Mouse (Mus musculus) urinary bladder, postnatal 14 days (tissue): Measurements from ENCODE around the gene Loxl4.

Source experiments
- DNase-seq: peaks from one replicate; pipeline ENCODE4 v3.0.0; 2021; ENCODE audit warnings: low spot score

The Loxl4 gene

GRCm38 (mm10) chr19:42563726-42564270 is 48.8 kb downstream of the Loxl4 start:
- no peak for DNase-seq

GRCm38 (mm10) chr19:42562981-42563380 is 49.6 kb downstream of the Loxl4 start:
- no peak for DNase-seq

GRCm38 (mm10) chr19:42561991-42562390 is 50.6 kb downstream of the Loxl4 start:
- no peak for DNase-seq

- DNase-seq, result no peak
These were observed 53.9 kb downstream of the Loxl4 start for GRCm38 (mm10) chr19:42558701-42559100.
